Mouse (Mus musculus): ENCODE measurements around the gene Knl1. TPM values are rescaled to one million over a fixed set of nuclear protein-coding genes. Genes with fewer than 3 reads are reported as not detected.
A peak's percentile ranks its signal among the peaks of the same experiment; 100 is the strongest.
"Not testable (repeated sequence)": the region's sequence is repeated elsewhere in the genome, so short reads cannot be mapped to it uniquely, and the experiment has no call there.

Knl1 gene
- total RNA-seq (2014; fragmentation: Nextera tagmentation) (79.0 and 81.2 TPM in 2 replicates), total RNA-seq (2017) (89.9 and 91.0 TPM in 2 replicates)

GRCm38 (mm10) chr2:119046649-119047611, at the start of gene Knl1:
Knl1 (plus strand) TSS chr2:119047119.
- peak; percentile 76 for ATAC-seq (replicated peaks; ENCODE audit: low FRiP score, low TSS enrichment, poor library complexity, severe bottlenecking)

DNA sequence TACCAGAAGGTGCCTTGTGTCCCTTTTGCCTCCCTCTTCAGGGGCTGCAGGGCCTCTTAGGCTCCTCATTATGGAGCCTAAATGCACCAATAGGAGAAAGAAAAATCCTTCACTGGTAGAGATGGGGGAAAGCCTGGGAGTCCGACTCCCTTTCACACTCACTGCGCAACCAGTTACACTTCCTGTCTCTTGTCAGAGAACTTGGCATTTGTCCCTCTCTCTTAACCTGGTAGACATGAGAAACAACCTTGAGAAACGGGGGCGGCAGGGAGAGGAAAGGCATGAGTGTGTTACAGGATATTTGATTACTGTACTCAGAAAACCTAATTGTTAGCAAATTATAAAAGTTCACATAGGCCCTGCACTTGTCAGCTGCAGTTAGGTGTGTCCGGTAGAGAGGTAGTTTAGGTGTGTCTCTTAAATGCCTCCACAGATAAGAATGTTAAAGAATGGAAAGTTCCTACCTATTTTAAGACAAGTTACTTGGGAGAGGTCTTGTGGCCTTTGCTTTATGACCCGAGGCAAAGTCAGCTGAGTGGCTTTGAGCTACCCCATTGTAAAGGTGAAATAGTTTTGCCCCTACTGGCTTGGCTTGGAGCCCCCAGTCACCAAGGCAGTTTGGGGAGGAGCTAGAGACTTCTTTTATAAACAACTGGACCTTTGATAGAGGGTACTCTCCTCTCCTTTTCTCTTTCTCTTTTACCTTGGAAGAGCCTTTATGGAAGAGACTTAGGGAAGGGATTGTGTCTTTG, 48.6 kb upstream of the Knl1 start:
- no peak for ATAC-seq (replicated peaks; ENCODE audit: low FRiP score, low TSS enrichment, poor library complexity, severe bottlenecking)

DNA sequence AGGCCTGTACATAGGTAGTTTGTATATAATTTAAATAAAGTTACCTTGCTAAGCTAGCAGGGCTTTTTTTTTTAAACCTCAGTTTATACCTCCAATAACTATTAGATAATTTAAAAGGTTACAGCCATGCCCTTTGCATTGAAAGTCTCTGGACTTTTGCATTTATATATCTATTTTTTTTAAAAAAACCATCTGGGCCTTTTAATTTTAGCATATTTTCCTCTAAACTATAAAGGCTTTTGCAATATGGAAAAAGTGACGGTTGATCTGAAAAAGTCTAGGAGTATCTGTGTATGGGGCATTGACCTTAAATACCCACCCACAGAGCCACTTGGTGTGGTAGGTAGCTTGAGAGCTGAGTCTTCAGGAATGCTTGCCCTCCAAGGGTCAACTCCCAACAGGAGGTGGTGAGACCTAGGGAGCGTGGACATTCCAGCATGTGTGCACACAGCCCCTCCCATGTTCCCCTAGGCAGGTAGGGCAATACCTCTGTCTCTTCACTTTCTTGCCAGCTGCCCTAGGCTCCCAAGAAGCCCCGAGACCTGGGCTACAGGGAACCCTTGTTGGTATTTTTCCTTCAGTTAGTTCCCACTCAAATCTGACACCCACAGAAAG, 47.8 kb upstream of the Knl1 start:
- no peak for ATAC-seq (replicated peaks; ENCODE audit: low FRiP score, low TSS enrichment, poor library complexity, severe bottlenecking)

GRCm38 (mm10) chr2:119006886-119007285, 40.0 kb upstream of the Knl1 start:
- ATAC-seq (replicated peaks; ENCODE audit: low FRiP score, low TSS enrichment, poor library complexity, severe bottlenecking): no peak

GRCm38 (mm10) chr2:119009376-119009775, 37.5 kb upstream of the Knl1 start:
- no peak for ATAC-seq (replicated peaks; ENCODE audit: low FRiP score, low TSS enrichment, poor library complexity, severe bottlenecking)

DNA sequence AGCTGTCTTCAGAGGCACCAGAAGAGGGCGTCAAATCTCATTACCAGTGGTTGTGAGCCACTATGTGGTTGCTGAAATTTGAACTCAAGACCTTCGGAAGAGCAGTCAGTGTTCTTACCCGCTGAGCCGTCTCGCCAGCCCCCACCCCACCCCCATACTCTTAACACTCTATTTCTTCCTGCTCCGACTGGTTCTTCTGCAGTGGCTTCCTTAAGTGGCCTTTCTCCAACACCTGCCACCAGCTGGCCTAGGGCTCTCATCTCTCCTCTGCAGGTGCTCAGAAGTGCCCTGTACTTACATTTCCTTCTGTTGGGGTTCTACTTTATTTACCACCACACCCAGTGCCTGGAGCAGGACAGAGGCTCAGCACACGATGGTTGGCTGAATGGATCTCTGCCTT, 31.9 kb upstream of the Knl1 start:
- no peak; the same call in 1 of the 2 replicates for ATAC-seq (replicated peaks; ENCODE audit: low FRiP score, low TSS enrichment, poor library complexity, severe bottlenecking)

DNA sequence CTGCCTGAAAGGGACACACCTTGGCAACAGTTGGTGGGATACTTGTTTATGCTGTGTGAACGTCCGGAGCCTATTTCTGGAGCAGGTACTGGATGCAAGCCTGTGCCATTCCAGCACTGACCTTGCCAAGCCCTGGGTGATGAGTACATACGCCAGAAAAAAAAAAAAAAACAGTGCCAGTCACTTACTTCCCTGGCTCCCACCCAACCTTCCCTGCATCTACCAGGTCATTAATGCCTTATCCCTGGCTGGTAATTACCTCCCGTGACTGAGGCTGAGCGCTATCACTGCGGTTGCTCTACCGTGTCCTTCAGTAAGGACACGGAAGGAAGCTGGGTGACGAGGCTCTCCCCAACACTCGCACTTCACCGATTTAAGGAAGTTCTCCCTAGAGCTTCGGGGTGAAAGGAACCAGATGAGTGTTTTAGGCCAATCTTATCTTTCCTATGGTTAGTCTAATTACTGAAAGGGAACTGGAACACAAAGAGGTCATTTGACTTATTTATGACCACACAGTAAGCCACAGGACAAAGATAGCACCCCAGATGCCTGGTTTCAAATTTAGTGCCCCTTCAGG, 31.2 kb upstream of the Knl1 start:
- ATAC-seq (replicated peaks; ENCODE audit: low FRiP score, low TSS enrichment, poor library complexity, severe bottlenecking): peak; percentile 54

- ATAC-seq (replicated peaks; ENCODE audit: low FRiP score, low TSS enrichment, poor library complexity, severe bottlenecking): not testable (repeated sequence)
Observed at GRCm38 (mm10) chr2:119016312-119016711, 30.6 kb upstream of the Knl1 start.

DNA sequence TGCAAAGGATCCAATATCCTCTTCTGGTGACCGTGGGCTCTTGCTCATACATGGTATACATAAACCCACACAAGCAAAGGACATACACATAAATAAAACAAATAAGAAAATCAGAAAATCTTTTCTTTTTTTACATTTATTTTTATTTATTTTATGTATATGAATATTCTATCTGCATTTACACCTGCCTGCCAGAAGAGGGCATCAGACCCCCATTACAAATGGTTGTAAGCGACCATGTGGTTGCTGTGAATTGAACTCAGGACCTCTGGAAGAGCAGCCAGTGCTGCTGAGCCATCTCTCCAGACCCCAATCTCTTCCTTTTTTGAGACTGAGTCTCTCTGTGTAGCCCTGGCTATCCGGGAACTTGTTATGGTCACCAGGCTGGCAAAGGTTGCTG, 29.3 kb upstream of the Knl1 start:
- no peak for ATAC-seq (replicated peaks; ENCODE audit: low FRiP score, low TSS enrichment, poor library complexity, severe bottlenecking)

DNA sequence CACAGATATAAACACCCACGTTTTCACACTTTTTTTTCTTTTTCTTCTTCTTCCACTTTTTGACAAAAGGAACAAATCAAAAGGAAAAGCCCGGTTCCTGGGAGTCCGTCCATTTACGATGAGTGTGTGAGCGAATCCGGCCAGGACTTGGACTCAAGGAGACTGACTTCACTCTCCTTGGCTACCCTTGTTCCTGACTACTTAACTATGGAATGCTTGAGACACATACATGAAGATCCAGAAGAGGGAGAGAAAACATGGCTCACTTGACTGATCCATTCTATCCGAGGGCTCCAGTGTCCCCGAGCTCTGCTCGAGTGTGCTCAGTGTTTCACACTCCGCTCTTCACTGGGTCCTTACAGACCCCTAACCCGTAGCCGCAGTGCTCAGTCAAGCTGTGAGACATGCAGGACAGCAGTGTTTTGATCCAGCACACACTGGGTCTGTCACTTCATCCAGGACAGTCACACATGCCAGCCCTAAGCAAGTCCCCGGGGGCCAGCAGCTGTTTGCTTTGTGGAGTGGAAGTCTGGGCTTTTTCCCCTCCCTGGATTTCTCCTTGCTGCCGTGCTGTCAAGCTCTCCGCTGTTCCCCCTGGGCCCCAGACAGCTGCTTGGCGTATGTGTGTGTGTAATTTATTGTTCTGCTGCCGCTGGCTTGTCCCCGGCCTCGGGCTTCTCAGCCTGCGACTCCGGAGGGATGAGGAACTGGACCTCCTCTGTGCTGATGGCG, 28.4 kb upstream of the Knl1 start:
- ATAC-seq (replicated peaks; ENCODE audit: low FRiP score, low TSS enrichment, poor library complexity, severe bottlenecking): no peak

DNA sequence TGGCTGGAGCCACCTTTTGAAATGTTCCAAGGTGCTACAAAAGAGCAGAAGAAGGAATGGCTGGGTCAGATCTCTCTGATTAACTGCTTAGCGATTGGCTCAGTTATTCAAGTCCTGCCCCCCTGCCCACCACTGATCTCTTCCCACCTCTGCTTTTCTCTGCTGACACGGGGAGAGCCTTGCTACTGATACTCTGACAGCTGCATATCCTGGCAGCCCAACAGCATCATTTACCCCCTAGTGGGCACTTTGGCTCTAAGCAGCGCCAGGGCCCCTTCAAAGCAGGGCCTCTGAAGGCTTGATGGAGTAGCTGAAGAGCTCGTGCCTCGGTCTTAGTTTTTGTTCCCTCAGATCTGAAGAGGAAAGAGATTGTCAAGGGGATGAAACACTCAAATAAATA, 27.8 kb upstream of the Knl1 start:
- peak; percentile 61 for ATAC-seq (replicated peaks; ENCODE audit: low FRiP score, low TSS enrichment, poor library complexity, severe bottlenecking)

GRCm38 (mm10) chr2:119019538-119019937, 27.4 kb upstream of the Knl1 start:
- ATAC-seq (replicated peaks; ENCODE audit: low FRiP score, low TSS enrichment, poor library complexity, severe bottlenecking): no peak

DNA sequence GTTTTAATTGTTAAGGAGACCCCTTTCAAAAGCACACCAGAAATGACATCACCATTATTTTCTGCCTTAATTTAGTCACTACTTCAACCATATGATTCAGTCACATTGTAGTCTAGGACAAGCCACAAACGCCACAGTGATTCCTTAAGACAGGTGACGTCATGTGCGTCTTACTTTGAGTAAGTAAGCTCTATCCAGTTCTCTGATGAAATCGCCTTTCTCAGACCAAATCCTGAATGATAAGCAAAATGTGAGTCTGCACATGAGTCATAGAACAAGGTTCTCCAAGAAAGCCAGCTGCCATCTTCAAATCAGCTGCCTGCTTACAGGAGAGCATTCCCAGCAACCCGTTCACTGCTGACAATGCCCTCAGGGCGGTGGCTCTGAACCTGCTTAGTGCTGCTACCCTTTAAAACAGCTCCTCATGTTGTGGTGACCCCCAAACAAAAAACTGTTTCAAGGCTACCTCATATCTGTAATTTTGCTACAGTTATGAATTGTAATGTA, 23.7 kb upstream of the Knl1 start:
- no peak for ATAC-seq (replicated peaks; ENCODE audit: low FRiP score, low TSS enrichment, poor library complexity, severe bottlenecking)

GRCm38 (mm10) chr2:119024536-119025238, 22.2 kb upstream of the Knl1 start:
- ATAC-seq (replicated peaks; ENCODE audit: low FRiP score, low TSS enrichment, poor library complexity, severe bottlenecking): peak; percentile 89

GRCm38 (mm10) chr2:119025239-119025616, 21.7 kb upstream of the Knl1 start:
- no peak for ATAC-seq (replicated peaks; ENCODE audit: low FRiP score, low TSS enrichment, poor library complexity, severe bottlenecking)

GRCm38 (mm10) chr2:119026951-119027350, 20.0 kb upstream of the Knl1 start:
- no peak for ATAC-seq (replicated peaks; ENCODE audit: low FRiP score, low TSS enrichment, poor library complexity, severe bottlenecking)

- peak; percentile 93 for ATAC-seq (replicated peaks; ENCODE audit: low FRiP score, low TSS enrichment, poor library complexity, severe bottlenecking)
Observed at GRCm38 (mm10) chr2:119028941-119029551, 17.9 kb upstream of the Knl1 start, which contains the start of gene Ccdc32. Ccdc32 (minus strand) TSS chr2:119029393.

DNA sequence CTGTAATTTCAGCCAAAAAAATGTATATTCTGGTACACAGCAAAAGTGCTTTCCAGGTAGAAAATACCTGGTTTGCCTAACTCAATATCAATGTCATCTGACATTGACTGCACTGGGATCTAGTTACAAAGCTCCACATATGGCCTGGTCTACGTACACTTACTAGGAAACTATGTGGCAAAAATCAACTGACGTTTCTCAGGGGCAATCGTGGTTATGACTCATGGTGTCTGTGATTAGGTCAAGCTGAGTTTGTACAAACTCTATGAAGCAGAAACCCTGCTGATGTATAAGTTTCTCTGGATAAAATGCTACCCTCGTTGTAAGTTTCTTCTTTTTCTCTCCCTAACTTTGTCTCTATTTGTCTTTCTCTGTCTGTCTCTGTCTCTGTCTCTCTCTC, 14.7 kb upstream of the Knl1 start:
- ATAC-seq (replicated peaks; ENCODE audit: low FRiP score, low TSS enrichment, poor library complexity, severe bottlenecking): no peak
